Mouse (Mus musculus): ENCODE measurements around the gene 1700015G11Rik. TPM values are rescaled to one million over a fixed set of nuclear protein-coding genes. Genes with fewer than 3 reads are reported as not detected.

1700015G11Rik gene
- polyA plus RNA-seq, 2 experiments, result not detected

DNA sequence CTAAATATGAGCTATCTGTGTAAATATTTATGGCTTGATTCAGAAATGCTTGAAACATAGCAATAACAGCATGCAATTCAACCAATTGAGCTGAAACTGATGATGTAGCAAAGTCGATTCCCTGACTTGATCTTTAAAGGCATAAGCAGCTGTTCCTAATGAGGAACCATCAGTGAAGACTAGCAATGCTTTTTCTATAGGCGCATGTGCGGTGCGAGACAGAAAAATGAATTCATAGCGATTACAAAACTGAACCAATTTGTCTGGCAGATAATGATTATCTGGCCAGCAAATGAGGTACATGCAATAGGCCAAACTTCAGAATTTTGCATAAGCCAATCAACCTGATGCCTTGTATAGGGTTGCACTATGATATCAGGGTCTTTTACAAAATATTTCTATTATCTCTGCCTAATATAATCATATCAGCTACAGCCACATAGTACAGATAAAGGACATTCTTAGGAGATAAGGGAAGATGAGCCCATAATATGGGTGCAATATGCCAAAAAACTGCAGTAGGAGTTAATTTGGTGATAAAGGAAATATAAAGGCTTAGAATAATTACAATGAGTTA lies 8.6 kb upstream of the 1700015G11Rik start:
- no peak for DNase-seq (ENCODE audit: low read depth in 3 of 3, low spot score in 3 of 3)
- whole genome bisulfite sequencing (ENCODE audit: insufficient replicate concordance), result 72% methylated on average over 5 of the region's 5 CpGs
- no peak overlapping the region for H3K4me2 ChIP-seq (ENCODE audit: low read depth)
- H3K27ac ChIP-seq, result no peak overlapping the region
- TF ChIP-seq EP300 (IDR thresholded peaks at IDR 0.05; ENCODE audit: low read depth) (no peak), CTCF (IDR thresholded peaks at IDR 0.05; ENCODE audit: low read depth) (no peak)
- ATAC-seq (ENCODE audit: insufficient read depth), result no peak
- H3K27me3 ChIP-seq (ENCODE audit: control insufficient read depth, insufficient read depth, low read length), result no peaks in the 10 kb centered on the region
- H3K9ac ChIP-seq (replicated peaks), result no peak overlapping the region
- no peaks in the 10 kb centered on the region for H3K4me1 ChIP-seq (replicated peaks; ENCODE audit: control insufficient read depth in 2 of 2, insufficient read depth in 2 of 2, low read length in 1 of 2)
- H3K9me3 ChIP-seq (ENCODE audit: control insufficient read depth, low read length), result no peaks in the 10 kb centered on the region
- no peaks in the 10 kb centered on the region for H3K36me3 ChIP-seq (replicated peaks; ENCODE audit: control insufficient read depth, insufficient read depth, low read depth)
- H3K4me3 ChIP-seq (ENCODE audit: insufficient read depth in 1 of 2, low read depth in 2 of 2, low read length in 2 of 2), result no peak overlapping the region

DNA sequence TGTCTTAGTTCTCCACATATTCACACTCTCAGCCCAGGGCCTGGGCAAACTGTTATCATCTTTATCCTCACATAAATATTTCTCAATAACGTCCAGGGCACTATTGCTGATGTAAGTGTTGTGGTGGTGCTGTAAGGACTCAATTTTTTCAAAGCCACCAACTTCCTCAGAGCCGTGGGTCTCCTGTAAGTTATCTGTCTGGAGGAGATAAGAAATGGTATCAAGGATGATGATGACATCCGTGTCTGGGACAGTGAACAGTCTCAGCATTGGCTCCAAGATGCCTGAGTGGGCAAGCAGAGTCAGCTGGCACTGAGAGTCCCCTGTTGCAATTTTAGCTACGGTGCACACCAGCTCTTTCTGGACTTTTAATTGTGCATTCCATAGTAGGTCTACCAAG lies 6.5 kb upstream of the 1700015G11Rik start:
- Histone ChIP-seq H3K27ac (no peak overlapping the region), H3K4me1 (replicated peaks; ENCODE audit: control insufficient read depth in 2 of 2, insufficient read depth in 2 of 2, low read length in 1 of 2) (no peaks in the 10 kb centered on the region), H3K4me3 (ENCODE audit: insufficient read depth in 1 of 2, low read depth in 2 of 2, low read length in 2 of 2) (no peak overlapping the region), H3K4me2 (ENCODE audit: low read depth) (no peak overlapping the region), H3K9ac (replicated peaks) (no peak overlapping the region), H3K36me3 (replicated peaks; ENCODE audit: control insufficient read depth, insufficient read depth, low read depth) (no peaks in the 10 kb centered on the region), H3K27me3 (ENCODE audit: control insufficient read depth, insufficient read depth, low read length) (no peaks in the 10 kb centered on the region), H3K9me3 (ENCODE audit: control insufficient read depth, low read length) (no peaks in the 10 kb centered on the region)
- no peak for DNase-seq (ENCODE audit: low read depth in 3 of 3, low spot score in 3 of 3)
- ATAC-seq (ENCODE audit: insufficient read depth), result no peak
- WGBS (ENCODE audit: insufficient replicate concordance), result 40% methylated on average over 4 of the region's 4 CpGs
- TF ChIP-seq CTCF (IDR thresholded peaks at IDR 0.05; ENCODE audit: low read depth) (no peak), EP300 (IDR thresholded peaks at IDR 0.05; ENCODE audit: low read depth) (no peak)

DNA sequence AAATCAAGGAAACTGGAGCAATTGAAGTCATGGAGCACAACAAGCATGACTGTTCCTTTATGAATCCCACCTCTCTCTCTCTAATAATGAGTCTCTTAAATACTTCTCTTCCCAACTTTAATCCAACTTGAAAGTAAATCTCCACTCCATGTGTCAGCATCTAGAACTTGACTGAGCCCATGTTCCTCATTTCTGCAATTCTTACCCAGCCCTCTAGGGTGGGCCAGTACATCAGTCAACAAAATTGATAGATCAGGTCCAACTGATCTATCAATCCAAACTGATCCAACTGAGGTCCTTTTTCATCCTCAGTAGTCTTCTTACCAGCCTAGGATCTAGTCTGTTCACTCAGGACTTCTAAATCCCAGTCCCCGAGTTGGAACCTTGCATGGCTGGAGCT lies 348 bp downstream of the 1700015G11Rik start:
- Histone ChIP-seq H3K27me3 (ENCODE audit: control insufficient read depth, insufficient read depth, low read length) (no peaks in the 10 kb centered on the region), H3K9ac (replicated peaks) (no peak overlapping the region), H3K4me1 (replicated peaks; ENCODE audit: control insufficient read depth in 2 of 2, insufficient read depth in 2 of 2, low read length in 1 of 2) (0 out of 4 replicates have a peak, but pooled peaks cover 0 to 2% of the 10 kb centered on the region in 2 experiments), H3K9me3 (ENCODE audit: control insufficient read depth, low read length) (no peaks in the 10 kb centered on the region), H3K27ac (no peak overlapping the region), H3K4me3 (ENCODE audit: insufficient read depth in 1 of 2, low read depth in 2 of 2, low read length in 2 of 2) (no peak overlapping the region), H3K36me3 (replicated peaks; ENCODE audit: control insufficient read depth, insufficient read depth, low read depth) (no peaks in the 10 kb centered on the region), H3K4me2 (ENCODE audit: low read depth) (no peak overlapping the region)
- no peak for TF ChIP-seq EP300 (IDR thresholded peaks at IDR 0.05; ENCODE audit: low read depth)
- TF ChIP-seq CTCF (IDR thresholded peaks at IDR 0.05; ENCODE audit: low read depth), result peak; percentile 28; the same call in 1 of the 2 replicates
- WGBS (ENCODE audit: insufficient replicate concordance), result 61% methylated on average over 1 of the region's 1 CpGs
- DNase-seq (ENCODE audit: low read depth in 3 of 3, low spot score in 3 of 3), result no peak
- no peak for ATAC-seq (ENCODE audit: insufficient read depth)

DNA sequence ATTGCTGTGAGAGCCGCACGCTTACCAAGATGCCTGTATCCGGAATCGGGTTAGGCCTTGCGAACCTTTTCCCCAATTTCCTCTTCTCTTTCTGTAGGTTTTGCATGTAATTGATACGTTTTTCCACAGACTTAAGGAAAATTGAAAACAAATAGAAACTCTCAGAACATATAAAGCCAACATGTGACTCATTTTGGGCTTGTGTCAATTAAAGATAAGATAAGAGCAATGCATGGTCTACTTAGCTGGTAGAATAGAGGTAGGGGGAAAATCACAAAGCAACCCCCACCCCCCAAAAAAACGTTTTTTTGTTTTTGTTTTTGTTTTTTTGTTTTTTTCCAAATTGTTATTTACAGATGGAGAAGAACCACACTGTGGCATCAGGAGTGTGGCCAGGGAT lies 2.1 kb downstream of the 1700015G11Rik start:
- Histone ChIP-seq H3K27me3 (ENCODE audit: control insufficient read depth, insufficient read depth, low read length) (no peaks in the 10 kb centered on the region), H3K4me3 (ENCODE audit: insufficient read depth in 1 of 2, low read depth in 2 of 2, low read length in 2 of 2) (no peak overlapping the region), H3K4me1 (replicated peaks; ENCODE audit: control insufficient read depth in 2 of 2, insufficient read depth in 2 of 2, low read length in 1 of 2) (0 out of 4 replicates have a peak, but pooled peaks cover 0 to 2% of the 10 kb centered on the region in 2 experiments), H3K9me3 (ENCODE audit: control insufficient read depth, low read length) (no peaks in the 10 kb centered on the region), H3K4me2 (ENCODE audit: low read depth) (no peak overlapping the region), H3K27ac (no peak overlapping the region), H3K36me3 (replicated peaks; ENCODE audit: control insufficient read depth, insufficient read depth, low read depth) (no peaks in the 10 kb centered on the region), H3K9ac (replicated peaks) (no peak overlapping the region)
- no peak for TF ChIP-seq CTCF (IDR thresholded peaks at IDR 0.05; ENCODE audit: low read depth)
- TF ChIP-seq EP300 (IDR thresholded peaks at IDR 0.05; ENCODE audit: low read depth), result no peak
- no peak for ATAC-seq (ENCODE audit: insufficient read depth)
- WGBS (ENCODE audit: insufficient replicate concordance), result 67% methylated on average over 7 of the region's 7 CpGs
- DNase-seq (ENCODE audit: low read depth in 3 of 3, low spot score in 3 of 3), result no peak

DNA sequence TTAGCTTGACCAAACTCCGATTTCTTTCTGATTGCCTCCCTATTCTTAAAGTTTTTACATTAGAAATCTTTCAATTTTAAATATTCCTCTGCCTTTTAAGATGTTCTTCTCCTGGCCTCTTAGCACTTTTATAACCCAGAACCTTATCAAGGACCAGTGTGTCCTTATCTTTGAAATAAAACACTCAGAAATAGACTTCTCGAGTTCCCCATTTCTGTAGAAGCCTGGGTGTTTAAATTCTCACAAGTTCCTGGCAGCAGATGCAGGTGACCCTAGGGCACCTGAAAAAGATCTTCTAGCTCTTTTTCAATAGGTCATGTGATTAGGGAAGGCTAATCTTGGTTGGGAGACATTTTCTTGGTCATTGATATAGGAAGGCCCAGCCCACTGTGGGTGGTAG lies 8.4 kb downstream of the 1700015G11Rik start:
- Histone ChIP-seq H3K27ac (no peak overlapping the region), H3K9ac (replicated peaks) (no peak overlapping the region), H3K4me3 (ENCODE audit: insufficient read depth in 1 of 2, low read depth in 2 of 2, low read length in 2 of 2) (no peak overlapping the region), H3K4me2 (ENCODE audit: low read depth) (peak overlapping the region; percentile 88), H3K9me3 (ENCODE audit: control insufficient read depth, low read length) (no peaks in the 10 kb centered on the region), H3K27me3 (ENCODE audit: control insufficient read depth, insufficient read depth, low read length) (no peaks in the 10 kb centered on the region), H3K36me3 (replicated peaks; ENCODE audit: control insufficient read depth, insufficient read depth, low read depth) (peaks cover 6% of the 10 kb centered on the region), H3K4me1 (replicated peaks; ENCODE audit: control insufficient read depth in 2 of 2, insufficient read depth in 2 of 2, low read length in 1 of 2) (peaks cover 18 to 20% of the 10 kb centered on the region in 2 experiments)
- 50% methylated on average over 2 of the region's 2 CpGs for WGBS (ENCODE audit: insufficient replicate concordance)
- TF ChIP-seq CTCF (IDR thresholded peaks at IDR 0.05; ENCODE audit: low read depth) (no peak), EP300 (IDR thresholded peaks at IDR 0.05; ENCODE audit: low read depth) (no peak)
- DNase-seq (ENCODE audit: low read depth in 3 of 3, low spot score in 3 of 3) (no peak), ATAC-seq (ENCODE audit: insufficient read depth) (no peak)
